Mouse (Mus musculus) brain, embryonic 14.5 days (tissue): ENCODE data around the gene Gins2.

Experiments used
- CTCF ChIP-seq: fragments of 200-500 bp; IDR thresholded peaks from 2 replicates; pipeline ENCODE4 v1.5.1; 2012; ENCODE audit warnings: inconsistent platforms, mild to moderate bottlenecking, moderate library complexity, borderline replicate concordance; ENCODE audit not compliant: insufficient read depth, insufficient read length; ENCODE audit errors: extremely low read depth
- POLR2A ChIP-seq: fragments of 200-500 bp; IDR thresholded peaks from 2 replicates; pipeline ENCODE4 v1.6.1; 2012; ENCODE audit warnings: mild to moderate bottlenecking, inconsistent platforms, borderline replicate concordance; ENCODE audit not compliant: poor library complexity, insufficient read depth, insufficient read length, severe bottlenecking; ENCODE audit errors: extremely low read depth

- no peak for TF ChIP-seq CTCF
- TF ChIP-seq POLR2A = no peak
These were observed 31.7 kb downstream of the Gins2 start for GRCm38 (mm10) chr8:120557170-120557965.
